Mouse (Mus musculus) regulatory T cell (primary cell): Measurements from ENCODE around the gene Serpinb2.

Experiments
- in situ Hi-C: fragments of 300-600 bp; cut with MboI, MseI; formaldehyde crosslinking; loops from one replicate; pipeline ENCODE4 v1.15.1; 2025; ENCODE audit warnings: high pct_unique_total_duplicates

Serpinb2 gene

GRCm38 (mm10) chr1:107577514-107577913 is 66.3 kb downstream of the Serpinb2 start:
- in situ Hi-C loops, result no loop called here

- in situ Hi-C loops, result no loop called here
These were observed 70.0 kb downstream of the Serpinb2 start for GRCm38 (mm10) chr1:107581220-107581619.

- in situ Hi-C loops, result no loop called here
These were observed 71.7 kb downstream of the Serpinb2 start for GRCm38 (mm10) chr1:107582900-107583299.

GRCm38 (mm10) chr1:107583958-107584376 is 72.7 kb downstream of the Serpinb2 start:
- in situ Hi-C loops, result no loop called here

- in situ Hi-C loops, result no loop called here
These were observed 73.7 kb downstream of the Serpinb2 start for GRCm38 (mm10) chr1:107584932-107585331.
